Comparison of ENCODE assay signal across 8 mouse cellular contexts in genomic region chrX:159988002-159988960, GRCm38 (mm10). TPM values are rescaled to one million over a fixed set of nuclear protein-coding genes. Genes with fewer than 3 reads are reported as not detected.
DNase-seq lines count a peak whose midpoint lies in the region; ATAC-seq and TF ChIP-seq lines count a peak whose summit lies in the region.

Gene Map3k15 (plus strand): TSS chrX:159988433.

- ATAC-seq in embryonic facial prominence, embryonic 11.5 days (replicated peaks; ENCODE audit: insufficient number of reproducible peaks, low FRiP score, low TSS enrichment, low read depth) = peak; percentile 65; the same call in 1 of the 2 replicates
- peak; percentile 69 for ATAC-seq in liver, embryonic 14.5 days (ENCODE audit: insufficient read depth)
- ATAC-seq in stomach, embryonic 14.5 days (ENCODE audit: insufficient number of reproducible peaks, insufficient read depth, low FRiP score, low read depth) = peak; percentile 84

- H3K4me1 ChIP-seq in embryonic facial prominence, embryonic 11.5 days (ENCODE audit: control insufficient read depth, insufficient read depth, low read length) = no peaks in the 10 kb centered on the region
- no peaks in the 10 kb centered on the region for H3K4me1 ChIP-seq in liver, embryonic 14.5 days (replicated peaks; ENCODE audit: control insufficient read depth in 2 of 2, insufficient read depth in 2 of 2, low read length in 1 of 2)
- H3K4me1 ChIP-seq in stomach, embryonic 14.5 days (ENCODE audit: control insufficient read depth, insufficient read depth, low read length) = no peaks in the 10 kb centered on the region

- peak; percentile 36 to 50 for DNase-seq in layer of hippocampus, postnatal 10 days (ENCODE audit: low spot score in 2 of 2)
- no peak for DNase-seq in layer of hippocampus, adult 9-10 months (ENCODE audit: low spot score)
- peak; percentile 47 for DNase-seq in embryonic facial prominence, embryonic 11.5 days (ENCODE audit: low spot score)
- DNase-seq in heart, adult 8-10 months (ENCODE audit: low spot score) = peak; percentile 11
- peak; percentile 76 for DNase-seq in kidney, adult 18-20 months
- DNase-seq in liver, embryonic 14.5 days (ENCODE audit: low read depth in 3 of 3, low spot score in 3 of 3) = peak; percentile 22 to 32 (median 23)
- peak; percentile 65 to 71 for DNase-seq in natural killer cell, adult 2 months (ENCODE audit: low spot score in 2 of 2)

- peak; percentile 60 for TF ChIP-seq CTCF in liver, embryonic 14.5 days (IDR thresholded peaks at IDR 0.05; ENCODE audit: low read depth)

- no peaks in the 10 kb centered on the region for H3K36me3 ChIP-seq in embryonic facial prominence, embryonic 11.5 days (replicated peaks; ENCODE audit: control insufficient read depth, insufficient read depth, low read depth, low read length)
- H3K36me3 ChIP-seq in liver, embryonic 14.5 days (replicated peaks; ENCODE audit: control insufficient read depth, insufficient read depth, low read depth) = no peaks in the 10 kb centered on the region
- H3K36me3 ChIP-seq in stomach, embryonic 14.5 days (ENCODE audit: control insufficient read depth, insufficient read depth, low read length) = no peaks in the 10 kb centered on the region

- H3K27ac ChIP-seq in embryonic facial prominence, embryonic 11.5 days (replicated peaks; ENCODE audit: low read depth, low read length) = no peak within 1 kb of the TSS
- H3K27ac ChIP-seq in liver, embryonic 14.5 days = no peak within 1 kb of the TSS
- no peak within 1 kb of the TSS for H3K27ac ChIP-seq in stomach, embryonic 14.5 days (ENCODE audit: low read length)

- H3K9me3 ChIP-seq in embryonic facial prominence, embryonic 11.5 days (replicated peaks; ENCODE audit: control insufficient read depth, low read length) = no peaks in the 10 kb centered on the region
- no peaks in the 10 kb centered on the region; the same call in 1 of the 2 replicates for H3K9me3 ChIP-seq in liver, embryonic 14.5 days (ENCODE audit: control insufficient read depth, low read length)
- H3K9me3 ChIP-seq in stomach, embryonic 14.5 days (ENCODE audit: control insufficient read depth, low read depth, low read length) = no peaks in the 10 kb centered on the region

- no peaks in the 10 kb centered on the region; the same call in 1 of the 2 replicates for H3K27me3 ChIP-seq in embryonic facial prominence, embryonic 11.5 days (ENCODE audit: control insufficient read depth, insufficient read depth, low read length)
- peaks cover 4% of the 10 kb centered on the region for H3K27me3 ChIP-seq in liver, embryonic 14.5 days (ENCODE audit: control insufficient read depth, insufficient read depth, low read length)
- H3K27me3 ChIP-seq in stomach, embryonic 14.5 days (ENCODE audit: control insufficient read depth, insufficient read depth, low read length) = 0 out of 2 replicates have a peak, but pooled peaks cover 2% of the 10 kb centered on the region

- H3K4me2 ChIP-seq in embryonic facial prominence, embryonic 11.5 days (ENCODE audit: low read depth, low read length) = peak within 1 kb of the TSS; percentile 83
- peak within 1 kb of the TSS; percentile 61 for H3K4me2 ChIP-seq in liver, embryonic 14.5 days (ENCODE audit: low read depth)
- H3K4me2 ChIP-seq in stomach, embryonic 14.5 days (replicated peaks; ENCODE audit: low read depth, low read length) = peak within 1 kb of the TSS; percentile 68

- peak within 1 kb of the TSS; percentile 32; the same call in 1 of the 2 replicates for H3K9ac ChIP-seq in embryonic facial prominence, embryonic 11.5 days (replicated peaks; ENCODE audit: low read length)
- H3K9ac ChIP-seq in liver, embryonic 14.5 days (replicated peaks) = no peak within 1 kb of the TSS
- H3K9ac ChIP-seq in stomach, embryonic 14.5 days (replicated peaks; ENCODE audit: low read depth, low read length) = peak within 1 kb of the TSS; percentile 21; the same call in 1 of the 2 replicates

- TF ChIP-seq EP300 in liver, embryonic 14.5 days (IDR thresholded peaks at IDR 0.05; ENCODE audit: low read depth) = no peak

- H3K4me3 ChIP-seq in embryonic facial prominence, embryonic 11.5 days (ENCODE audit: low read depth, low read length) = peak within 1 kb of the TSS; percentile 39
- H3K4me3 ChIP-seq in liver, embryonic 14.5 days (ENCODE audit: insufficient read depth in 1 of 2, low read depth in 2 of 2, low read length in 2 of 2) = peak within 1 kb of the TSS in 1 of 2 experiments; percentile 37; a peak in 2 of 4 replicates
- peak within 1 kb of the TSS; percentile 36 for H3K4me3 ChIP-seq in stomach, embryonic 14.5 days (ENCODE audit: low read depth, low read length)

- WGBS in embryonic facial prominence, embryonic 11.5 days = 29% methylated on average over 52 of the region's 108 CpGs
- WGBS in liver, embryonic 14.5 days (ENCODE audit: insufficient replicate concordance) = 21% methylated on average over 45 of the region's 108 CpGs
- WGBS in stomach, embryonic 14.5 days = 30% methylated on average over 53 of the region's 108 CpGs

RNA-seq across cellular contexts. Expression of gene Map3k15, which starts in this region (rescaled TPM):
- total RNA-seq in layer of hippocampus, postnatal 10 days (2021) = 1 to 10 TPM in 1 of 2 experiments, under 1 TPM in 1; 0.71 to 1.4 TPM
- polyA plus RNA-seq in embryonic facial prominence, embryonic 11.5 days (2014; fragmentation: Nextera tagmentation; extraction: Ambion mirVana) = 0.06 and 0.08 TPM in 2 replicates
- total RNA-seq in heart, adult 8-10 months (2022) = under 1 TPM; 0.57 to 0.90 (median 0.82) TPM
- 0.30 and 0.45 TPM in 2 replicates for polyA plus RNA-seq in liver, embryonic 14.5 days (2012; rRNA removed)
- polyA plus RNA-seq in liver, embryonic 14.5 days (2014; fragmentation: Nextera tagmentation; extraction: Ambion mirVana) = 0.13 TPM in 2 replicates
- 0.36 and 0.52 TPM in 2 replicates for polyA plus RNA-seq in stomach, embryonic 14.5 days (2014; fragmentation: Nextera tagmentation; extraction: Ambion mirVana)

Comparison
In these comparisons a context has a peak if more than half of its experiments do, and no peak if none do; other contexts are left out.
1. Peak in DNase-seq, ATAC-seq, H3K4me3 ChIP-seq, H3K9ac ChIP-seq and H3K4me2 ChIP-seq in embryonic facial prominence, embryonic 11.5 days; RNA of the gene not detected or under 1 TPM.
2. Peak in DNase-seq in heart, adult 8-10 months; RNA of the gene not detected or under 1 TPM.
3. Peak in DNase-seq, ATAC-seq and H3K4me2 ChIP-seq in liver, embryonic 14.5 days; RNA of the gene not detected or under 1 TPM.
4. Peak in ATAC-seq, H3K4me3 ChIP-seq, H3K9ac ChIP-seq and H3K4me2 ChIP-seq in stomach, embryonic 14.5 days; RNA of the gene not detected or under 1 TPM.